Mouse (Mus musculus) kidney, embryonic 15.5 days (tissue): ENCODE data around the gene Gcnt2. TPM values are rescaled to one million over a fixed set of nuclear protein-coding genes. Genes with fewer than 3 reads are reported as not detected.
A peak's percentile ranks its signal among the peaks of the same experiment; 100 is the strongest.

Source experiments
- ATAC-seq: fragments of 200-750 bp; cut with Nextera tagmentation; replicated peaks from 2 replicates; pipeline ENCODE4 v1.8.0; 2017; ENCODE audit warnings: moderate TSS enrichment; ENCODE audit not compliant: low FRiP score
- H3K27ac ChIP-seq: fragments of 300-500 bp; sonication (generic); 2 replicates; pipeline ENCODE4 v1.5.1; 2015; ENCODE audit warnings: mild to moderate bottlenecking, inconsistent platforms
- H3K27me3 ChIP-seq: fragments of 300-500 bp; sonication (generic); 2 replicates; pipeline ENCODE4 v1.6.1; 2015; ENCODE audit warnings: inconsistent platforms
- H3K36me3 ChIP-seq: fragments of 300-500 bp; sonication (generic); 2 replicates; pipeline ENCODE4 v1.6.1; 2015; ENCODE audit warnings: inconsistent platforms
- H3K4me1 ChIP-seq: fragments of 300-500 bp; sonication (generic); 2 replicates; pipeline ENCODE4 v1.6.1; 2015; ENCODE audit warnings: inconsistent platforms
- H3K4me2 ChIP-seq: fragments of 300-500 bp; sonication (generic); 2 replicates; pipeline ENCODE4 v1.6.1; 2015; ENCODE audit warnings: moderate library complexity, mild to moderate bottlenecking, inconsistent platforms
- H3K4me3 ChIP-seq: fragments of 300-500 bp; sonication (generic); replicated peaks from 2 replicates; pipeline ENCODE4 v1.5.1; 2015; ENCODE audit warnings: mild to moderate bottlenecking, inconsistent platforms
- H3K9ac ChIP-seq: fragments of 300-500 bp; sonication (generic); 2 replicates; pipeline ENCODE4 v1.6.1; 2015; ENCODE audit warnings: mild to moderate bottlenecking, inconsistent platforms
- H3K9me3 ChIP-seq: fragments of 300-500 bp; sonication (generic); replicated peaks from 2 replicates; pipeline ENCODE4 v1.6.1; 2016; ENCODE audit warnings: inconsistent platforms
- WGBS: fragments of 180-500 bp; shearing (Covaris S2); methylation state at CpG from one replicate; pipeline ENCODE4 v1.1.7; 2015; ENCODE audit warnings: mixed read lengths; 5-methylcytosine and 5-hydroxymethylcytosine counted together
- polyA plus RNA-seq: library from polyadenylated mRNA; unstranded; fragments of >200 nt; fragmentation: Nextera tagmentation; extraction: Ambion mirVana; gene quantifications from 2 replicates; pipeline ENCODE4 v1.2.1, GENCODE M21; 2015

Gcnt2 gene
- polyA plus RNA-seq = 5.7 and 5.8 TPM in 2 replicates

GRCm38 (mm10) chr13:40859652-40860399, at the start of gene Gcnt2:
TSS of gene Gcnt2 (plus strand) at chr13:40859754.
- peak within 1 kb of the TSS; percentile 58 for H3K4me2 ChIP-seq
- peak within 1 kb of the TSS; percentile 64 for H3K27ac ChIP-seq
- no peaks in the 10 kb centered on the region for H3K9me3 ChIP-seq
- peaks cover 28% of the 10 kb centered on the region for H3K4me1 ChIP-seq
- peak; percentile 74 for ATAC-seq
- WGBS = 19% methylated on average over 22 of the region's 22 CpGs
- peak within 1 kb of the TSS; percentile 41 for H3K4me3 ChIP-seq
- 0 out of 2 replicates have a peak within 1 kb of the TSS, but pooled peaks have one; percentile 27 for H3K9ac ChIP-seq
- H3K36me3 ChIP-seq = no peaks in the 10 kb centered on the region
- H3K27me3 ChIP-seq = no peaks in the 10 kb centered on the region

- no peak overlapping the region for H3K4me3 ChIP-seq
- H3K27me3 ChIP-seq = no peaks in the 10 kb centered on the region
- no peaks in the 10 kb centered on the region for H3K4me1 ChIP-seq
- H3K36me3 ChIP-seq = no peaks in the 10 kb centered on the region
- no peak overlapping the region for H3K9ac ChIP-seq
- H3K9me3 ChIP-seq = no peaks in the 10 kb centered on the region
- ATAC-seq = no peak
- H3K27ac ChIP-seq = no peak overlapping the region
- WGBS = 53% methylated on average over 1 of the region's 1 CpGs
- no peak overlapping the region for H3K4me2 ChIP-seq
These were observed 38.9 kb upstream of the Gcnt2 start for GRCm38 (mm10) chr13:40820617-40821016.

GRCm38 (mm10) chr13:40821911-40822310, 37.6 kb upstream of the Gcnt2 start:
- no peak for ATAC-seq
- Histone ChIP-seq H3K27ac (no peak overlapping the region), H3K27me3 (no peaks in the 10 kb centered on the region), H3K9me3 (no peaks in the 10 kb centered on the region), H3K4me3 (no peak overlapping the region), H3K9ac (no peak overlapping the region), H3K4me2 (no peak overlapping the region), H3K4me1 (no peaks in the 10 kb centered on the region), H3K36me3 (no peaks in the 10 kb centered on the region)
- WGBS = 78% methylated on average over 2 of the region's 2 CpGs

GRCm38 (mm10) chr13:40841146-40841787, 18.3 kb upstream of the Gcnt2 start:
- Histone ChIP-seq H3K4me3 (no peak overlapping the region), H3K9ac (no peak overlapping the region), H3K27ac (no peak overlapping the region), H3K27me3 (no peaks in the 10 kb centered on the region), H3K4me2 (no peak overlapping the region), H3K4me1 (0 out of 2 replicates have a peak, but pooled peaks cover 5% of the 10 kb centered on the region), H3K9me3 (no peaks in the 10 kb centered on the region), H3K36me3 (no peaks in the 10 kb centered on the region)
- 62% methylated on average over 10 of the region's 10 CpGs for whole genome bisulfite sequencing
- ATAC-seq = no peak

GRCm38 (mm10) chr13:40842141-40842540, 17.4 kb upstream of the Gcnt2 start:
- Histone ChIP-seq H3K36me3 (no peaks in the 10 kb centered on the region), H3K27me3 (no peaks in the 10 kb centered on the region), H3K4me2 (no peak overlapping the region), H3K27ac (no peak overlapping the region), H3K4me3 (no peak overlapping the region), H3K4me1 (0 out of 2 replicates have a peak, but pooled peaks cover 5% of the 10 kb centered on the region), H3K9ac (no peak overlapping the region), H3K9me3 (no peaks in the 10 kb centered on the region)
- ATAC-seq = no peak
- WGBS = 24% methylated on average over 1 of the region's 1 CpGs

GRCm38 (mm10) chr13:40843418-40844067, 16.0 kb upstream of the Gcnt2 start:
- Histone ChIP-seq H3K4me2 (peak overlapping the region; percentile 48), H3K4me1 (0 out of 2 replicates have a peak, but pooled peaks cover 5% of the 10 kb centered on the region), H3K27ac (no peak overlapping the region), H3K9me3 (no peaks in the 10 kb centered on the region), H3K27me3 (no peaks in the 10 kb centered on the region), H3K36me3 (no peaks in the 10 kb centered on the region), H3K4me3 (peak overlapping the region; percentile 23), H3K9ac (no peak overlapping the region)
- WGBS = 18% methylated on average over 5 of the region's 5 CpGs
- ATAC-seq = 0 out of 2 replicates have a peak, but pooled peaks have one; percentile 18

GRCm38 (mm10) chr13:40844144-40844543, 15.4 kb upstream of the Gcnt2 start:
- Histone ChIP-seq H3K4me2 (no peak overlapping the region), H3K9me3 (no peaks in the 10 kb centered on the region), H3K9ac (no peak overlapping the region), H3K27me3 (no peaks in the 10 kb centered on the region), H3K27ac (no peak overlapping the region), H3K4me1 (0 out of 2 replicates have a peak, but pooled peaks cover 5% of the 10 kb centered on the region), H3K4me3 (no peak overlapping the region), H3K36me3 (no peaks in the 10 kb centered on the region)
- WGBS = 90% methylated on average over 5 of the region's 5 CpGs
- no peak for ATAC-seq

GRCm38 (mm10) chr13:40845951-40846350, 13.6 kb upstream of the Gcnt2 start:
- Histone ChIP-seq H3K9me3 (no peaks in the 10 kb centered on the region), H3K36me3 (no peaks in the 10 kb centered on the region), H3K27me3 (no peaks in the 10 kb centered on the region), H3K4me1 (0 out of 2 replicates have a peak, but pooled peaks cover 5% of the 10 kb centered on the region), H3K4me3 (no peak overlapping the region), H3K27ac (no peak overlapping the region), H3K4me2 (no peak overlapping the region), H3K9ac (no peak overlapping the region)
- no peak for ATAC-seq
- WGBS = 54% methylated on average over 6 of the region's 6 CpGs

GRCm38 (mm10) chr13:40846375-40846774, 13.2 kb upstream of the Gcnt2 start:
- Histone ChIP-seq H3K9me3 (no peaks in the 10 kb centered on the region), H3K4me3 (no peak overlapping the region), H3K9ac (no peak overlapping the region), H3K27ac (no peak overlapping the region), H3K36me3 (no peaks in the 10 kb centered on the region), H3K27me3 (no peaks in the 10 kb centered on the region), H3K4me2 (no peak overlapping the region), H3K4me1 (0 out of 2 replicates have a peak, but pooled peaks cover 5% of the 10 kb centered on the region)
- no peak for ATAC-seq
- 64% methylated on average over 9 of the region's 9 CpGs for WGBS

- 72% methylated on average over 4 of the region's 4 CpGs for WGBS
- H3K9ac ChIP-seq = no peak overlapping the region
- H3K9me3 ChIP-seq = no peaks in the 10 kb centered on the region
- H3K4me1 ChIP-seq = peaks cover 8% of the 10 kb centered on the region; the same call in 1 of the 2 replicates
- no peak overlapping the region for H3K4me2 ChIP-seq
- no peak for ATAC-seq
- no peaks in the 10 kb centered on the region for H3K36me3 ChIP-seq
- H3K4me3 ChIP-seq = no peak overlapping the region
- H3K27ac ChIP-seq = no peak overlapping the region
- no peaks in the 10 kb centered on the region for H3K27me3 ChIP-seq
These were observed 11.7 kb upstream of the Gcnt2 start for GRCm38 (mm10) chr13:40847898-40848297.

GRCm38 (mm10) chr13:40850686-40851085, 8.9 kb upstream of the Gcnt2 start:
- 89% methylated on average over 6 of the region's 6 CpGs for WGBS
- peaks cover 19% of the 10 kb centered on the region for H3K4me1 ChIP-seq
- no peak for ATAC-seq
- no peak overlapping the region for H3K4me3 ChIP-seq
- no peak overlapping the region for H3K27ac ChIP-seq
- H3K36me3 ChIP-seq = no peaks in the 10 kb centered on the region
- H3K9ac ChIP-seq = no peak overlapping the region
- no peaks in the 10 kb centered on the region for H3K9me3 ChIP-seq
- H3K4me2 ChIP-seq = no peak overlapping the region
- H3K27me3 ChIP-seq = no peaks in the 10 kb centered on the region

- 82% methylated on average over 7 of the region's 7 CpGs for whole genome bisulfite sequencing
- Histone ChIP-seq H3K27me3 (no peaks in the 10 kb centered on the region), H3K27ac (no peak overlapping the region), H3K36me3 (no peaks in the 10 kb centered on the region), H3K9ac (no peak overlapping the region), H3K4me2 (no peak overlapping the region), H3K4me1 (peaks cover 19% of the 10 kb centered on the region), H3K9me3 (no peaks in the 10 kb centered on the region), H3K4me3 (no peak overlapping the region)
- no peak for ATAC-seq
These were observed 8.3 kb upstream of the Gcnt2 start for GRCm38 (mm10) chr13:40851281-40851680.
